Mouse (Mus musculus) monocyte, adult 5-6 weeks (primary cell): ENCODE results near the gene Gm39115. TPM values are rescaled to one million over a fixed set of nuclear protein-coding genes. Genes with fewer than 3 reads are reported as not detected.
"Not testable (repeated sequence)": the region's sequence is repeated elsewhere in the genome, so short reads cannot be mapped to it uniquely, and the experiment has no call there.

Experiments
- ATAC-seq: fragments of 153-309, 156-312 bp; replicated peaks from 2 replicates; pipeline ENCODE4 v1.8.0; 2017; ENCODE audit warnings: mild to moderate bottlenecking; ENCODE audit not compliant: low TSS enrichment, insufficient number of reproducible peaks, severe bottlenecking, poor library complexity, low FRiP score
- total RNA-seq: library from RNA; stranded (forward); fragments of 200-1000, 200-491, 200-594 nt; gene quantifications from 3 replicates; pipeline ENCODE4 v1.2.3, GENCODE M21; 2017

The Gm39115 gene
- total RNA-seq = not detected in 3 replicates

DNA sequence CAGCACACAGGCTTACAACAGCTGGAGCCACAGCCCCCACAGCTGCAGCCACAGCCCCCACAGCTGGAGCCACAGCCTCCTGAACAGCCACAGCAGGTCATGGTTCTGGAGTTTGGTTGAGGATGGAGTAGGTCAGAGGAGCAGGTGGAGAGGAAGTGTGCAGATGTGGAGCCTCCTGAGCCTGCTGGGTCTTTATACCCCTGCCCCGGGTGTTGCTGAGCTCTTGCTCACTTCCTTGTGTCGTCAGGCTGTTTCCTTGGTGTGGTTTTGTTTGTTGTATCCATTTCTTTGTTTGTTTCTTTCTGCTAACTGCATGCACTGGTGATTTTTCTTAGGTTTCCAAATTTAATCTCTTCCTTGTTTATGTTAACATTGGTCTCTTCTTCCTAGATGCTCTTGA lies at the start of gene Gm39115:
Gene Gm39115, minus strand, starts transcription at position 101 of the 400 bp plus-strand sequence.
- not testable (repeated sequence) for ATAC-seq

DNA sequence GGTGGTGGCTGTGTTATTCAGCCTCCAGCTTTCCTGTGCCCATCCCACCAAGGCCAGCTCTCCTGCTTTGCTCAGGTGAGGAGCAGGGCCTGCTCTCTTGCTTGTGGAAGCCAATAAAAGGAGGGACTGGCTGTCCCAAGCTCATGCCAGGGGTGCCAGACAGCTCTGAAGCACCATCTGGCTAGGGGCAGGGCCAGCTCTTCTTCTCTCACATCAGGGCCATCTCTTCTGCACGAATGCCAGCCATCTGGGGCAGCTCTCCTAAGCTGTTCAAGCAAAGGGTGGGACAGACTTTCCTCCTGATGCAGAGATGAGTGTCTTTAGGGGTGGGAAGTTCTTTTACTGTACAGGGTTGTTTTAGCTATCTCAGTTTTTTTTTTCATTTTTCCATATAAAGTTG lies 45.2 kb upstream of the Gm39115 start:
- ATAC-seq = no peak

GRCm38 (mm10) chr7:142178685-142179084 lies 42.9 kb upstream of the Gm39115 start:
- ATAC-seq = no peak

GRCm38 (mm10) chr7:142175905-142176304 lies 40.1 kb upstream of the Gm39115 start, which contains the start of gene Krtap5-2:
Krtap5-2 (minus strand) TSS chr7:142176005.
- ATAC-seq = not testable (repeated sequence)

DNA sequence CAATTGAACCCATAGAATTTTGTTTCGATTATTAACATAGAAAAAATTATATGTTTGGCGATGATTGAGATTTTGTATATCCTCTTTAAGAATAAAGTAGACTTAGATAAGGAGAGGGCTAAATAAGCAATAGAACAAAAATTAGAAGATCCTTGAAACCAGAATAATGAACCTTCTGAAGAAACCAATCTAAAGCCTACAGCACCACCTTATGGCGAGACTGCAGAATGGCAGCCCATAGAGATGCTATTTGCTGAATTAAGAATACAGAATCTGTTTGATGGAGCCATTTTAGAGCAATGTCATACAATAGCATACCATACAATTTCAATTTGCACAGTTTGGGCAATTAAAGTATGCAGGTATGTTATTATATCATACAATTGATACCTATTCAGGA lies 34.0 kb upstream of the Gm39115 start:
- ATAC-seq = no peak

DNA sequence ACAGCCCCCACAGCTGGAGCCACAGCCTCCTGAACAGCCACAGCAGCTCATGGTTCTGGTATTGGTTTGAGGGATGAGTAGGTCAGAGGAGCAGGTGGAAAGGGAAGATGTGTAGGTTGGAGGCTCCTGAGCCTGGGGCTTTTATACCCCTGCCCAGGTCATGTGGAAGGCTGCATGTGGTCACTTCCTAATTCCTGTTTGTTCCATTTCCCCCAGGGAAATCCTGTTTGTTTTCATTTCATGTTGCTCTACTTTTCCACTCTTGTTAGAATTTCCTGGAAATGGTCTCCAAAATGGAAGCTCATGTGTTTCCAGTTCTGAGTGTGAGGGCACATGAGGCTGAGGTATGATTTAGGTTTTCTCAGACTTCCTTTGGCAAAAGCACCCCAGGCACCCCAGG lies 29.8 kb upstream of the Gm39115 start, which contains the start of gene Gm4553:
Gene Gm4553, minus strand, starts transcription at position 101 of the 400 bp plus-strand sequence.
- ATAC-seq = not testable (repeated sequence)

DNA sequence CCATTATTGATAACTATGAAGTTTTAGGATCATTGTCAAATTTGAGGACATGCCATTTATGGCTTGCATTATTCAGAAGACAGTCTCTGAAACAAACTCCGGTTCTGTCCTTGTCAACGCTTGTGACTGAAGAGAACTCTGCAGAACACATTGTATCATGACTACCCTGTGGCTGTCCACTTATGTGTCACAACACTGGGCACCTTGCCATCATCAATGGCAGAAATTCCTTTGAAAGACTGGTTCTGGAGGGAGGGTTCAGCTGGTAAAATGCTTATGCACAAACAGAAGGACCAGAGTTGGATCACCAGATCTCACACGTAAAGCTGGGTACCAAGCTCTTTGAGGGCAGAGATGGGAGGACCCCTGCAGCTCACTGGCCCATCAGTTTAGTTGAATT lies 23.5 kb upstream of the Gm39115 start:
- no peak for ATAC-seq

- ATAC-seq = not testable (repeated sequence)
Measured at GRCm38 (mm10) chr7:142157013-142157412, 21.2 kb upstream of the Gm39115 start, which contains the start of gene Gm29735. Gm29735 (minus strand) TSS chr7:142157113.

DNA sequence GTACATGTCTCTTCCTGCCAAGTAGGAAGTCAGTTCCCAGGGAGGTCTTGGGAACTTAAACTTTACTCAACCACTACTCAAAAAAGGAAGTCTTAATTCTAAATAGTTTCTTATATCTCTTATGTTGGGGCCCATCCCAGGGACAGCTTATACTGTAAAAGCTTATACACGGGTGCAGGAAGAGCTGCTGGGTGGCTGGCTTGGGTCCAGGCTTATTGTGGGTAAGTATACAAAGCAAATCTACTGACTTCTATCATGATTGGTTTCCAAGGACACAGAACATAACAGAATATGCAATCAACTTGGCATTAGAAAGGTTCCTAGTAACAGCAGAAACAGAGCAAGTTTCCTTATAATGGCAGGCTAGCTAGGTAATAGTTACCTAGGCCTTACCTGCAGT lies 19.5 kb upstream of the Gm39115 start:
- ATAC-seq = no peak

GRCm38 (mm10) chr7:142152191-142152590 lies 16.4 kb upstream of the Gm39115 start:
- ATAC-seq = no peak

DNA sequence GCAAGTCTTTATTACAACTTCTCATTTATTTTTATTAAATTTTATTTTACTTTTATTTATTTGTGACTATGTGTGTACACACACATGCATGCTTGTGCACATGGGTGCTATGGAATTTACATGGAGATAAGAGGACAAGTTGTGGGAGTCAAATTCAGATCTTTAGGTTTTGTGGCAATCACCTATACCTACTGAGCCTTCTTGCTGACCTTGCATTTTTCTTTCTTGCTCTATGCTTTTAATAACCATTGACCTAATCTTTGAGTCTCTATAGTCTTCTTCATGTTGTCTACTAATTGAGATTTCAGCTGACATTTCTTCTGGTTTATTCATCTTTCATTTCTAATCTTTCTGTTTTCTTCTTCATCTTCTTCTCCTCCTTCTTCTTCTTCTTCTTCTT lies 12.8 kb upstream of the Gm39115 start:
- no peak for ATAC-seq

GRCm38 (mm10) chr7:142146033-142146432 lies 10.2 kb upstream of the Gm39115 start:
- no peak for ATAC-seq

DNA sequence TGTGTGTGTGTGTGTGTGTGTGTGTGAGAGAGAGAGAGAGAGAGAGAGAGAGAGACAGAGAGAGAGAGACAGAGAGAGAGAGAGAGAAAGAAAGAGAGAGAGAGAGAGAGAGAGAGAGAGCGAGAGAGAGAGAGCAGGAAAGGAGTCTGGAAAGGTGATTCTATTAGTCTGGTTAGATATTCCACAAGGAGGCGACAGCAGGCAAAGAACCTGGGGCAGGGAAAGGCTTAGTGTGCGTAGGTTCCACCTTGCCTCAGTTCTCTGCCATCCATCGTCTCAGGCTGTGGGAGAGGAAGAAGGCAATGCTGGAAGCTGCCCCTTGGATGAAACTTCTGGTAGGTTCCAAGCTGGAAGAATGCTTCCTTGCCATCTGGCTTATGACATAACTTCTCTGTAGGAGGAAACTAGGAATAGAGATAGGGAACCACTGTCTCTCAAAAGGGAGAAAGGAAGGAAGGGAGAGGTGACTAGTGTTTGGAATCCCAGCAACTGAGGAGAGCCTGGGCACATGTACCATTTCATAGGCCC lies 9.6 kb upstream of the Gm39115 start:
- no peak for ATAC-seq

GRCm38 (mm10) chr7:142144507-142144906 lies 8.7 kb upstream of the Gm39115 start, which contains the start of gene Gm45337:
Gm45337 (minus strand) TSS chr7:142144607.
- no peak for ATAC-seq

DNA sequence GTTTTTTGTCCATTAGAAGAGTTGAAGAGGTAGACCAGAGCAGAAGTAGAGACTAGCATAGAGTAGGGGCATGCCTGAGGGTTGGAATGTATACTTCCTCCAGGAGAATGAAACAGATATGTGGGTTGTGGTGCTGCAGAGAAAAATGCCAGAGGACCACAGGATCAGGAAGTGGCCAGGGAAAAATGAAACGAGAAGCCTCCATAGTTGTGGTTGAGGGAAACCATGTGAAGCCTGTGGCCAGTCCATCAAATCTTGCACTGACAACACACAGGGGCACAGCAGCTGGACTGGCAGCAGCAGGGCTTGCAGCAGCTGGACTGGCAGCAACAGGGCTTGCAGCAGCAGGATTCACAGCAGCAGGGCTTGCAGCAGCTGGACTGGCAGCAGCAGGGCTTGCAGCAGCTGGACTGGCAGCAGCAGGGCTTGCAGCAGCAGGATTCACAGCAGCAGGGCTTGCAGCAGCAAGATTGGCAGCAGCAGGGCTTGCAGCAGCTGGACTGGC lies 7.7 kb upstream of the Gm39115 start:
- ATAC-seq = not testable (repeated sequence)

GRCm38 (mm10) chr7:142140696-142141095 lies 4.9 kb upstream of the Gm39115 start:
- no peak for ATAC-seq

DNA sequence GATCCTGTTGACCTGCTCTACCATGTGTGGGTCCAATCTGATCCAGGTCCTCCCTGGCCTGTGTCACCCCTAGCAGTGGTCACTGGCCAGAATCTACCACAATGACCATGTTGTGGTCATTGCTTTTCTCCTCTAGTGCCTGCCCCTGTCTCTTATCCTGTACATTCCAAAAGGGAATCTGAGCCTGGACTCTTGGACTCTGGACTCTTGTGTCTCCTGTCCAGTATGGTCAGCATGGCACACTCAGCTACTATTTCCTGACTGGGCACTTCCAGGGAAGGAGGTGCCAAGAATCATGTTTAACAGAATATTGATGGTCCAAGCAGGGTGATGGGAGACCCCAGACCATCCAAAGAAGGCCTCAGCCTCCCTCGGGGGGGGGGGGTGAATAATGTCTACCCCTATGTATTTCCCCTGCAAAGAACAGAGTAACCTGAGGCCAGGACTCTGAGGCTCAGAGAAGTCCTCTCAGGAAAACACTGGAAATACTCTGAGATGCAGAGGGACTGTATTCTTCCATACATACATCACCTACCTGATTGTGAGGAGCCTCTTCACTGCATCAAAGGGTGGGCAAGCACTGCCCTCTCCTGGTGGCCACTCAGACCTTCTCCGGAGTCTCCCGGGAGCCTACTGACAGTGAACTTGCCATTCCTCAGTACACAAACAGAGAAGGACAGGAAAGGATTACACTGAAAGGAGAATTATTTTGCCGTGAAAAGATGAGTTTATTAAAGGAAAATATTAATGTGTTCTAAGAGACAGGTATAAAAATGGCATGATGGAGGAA lies 1.4 kb downstream of the Gm39115 start:
- ATAC-seq = no peak

DNA sequence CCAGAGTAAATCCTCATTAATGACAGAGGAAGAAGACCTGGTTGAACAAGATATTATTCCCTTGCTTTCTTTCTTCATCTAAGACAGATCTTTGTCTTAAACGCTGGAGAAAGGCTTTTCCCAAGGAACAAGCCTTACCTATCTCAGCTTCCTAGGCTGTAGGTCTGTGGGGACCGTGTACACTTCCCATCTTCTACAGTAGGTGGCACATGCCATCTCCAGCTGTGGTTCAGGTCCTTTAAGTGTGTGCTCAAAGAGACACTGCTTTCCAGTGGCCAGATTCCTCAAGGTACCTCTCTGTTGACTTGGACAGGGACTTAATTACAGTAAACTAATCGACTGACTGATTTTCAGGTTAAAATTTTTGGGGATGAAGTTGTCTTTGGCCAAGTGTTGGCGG lies 7.0 kb downstream of the Gm39115 start:
- no peak for ATAC-seq

GRCm38 (mm10) chr7:142120629-142121028 lies 15.2 kb downstream of the Gm39115 start, which contains the start of gene Gm45618:
Gm45618 (minus strand) TSS chr7:142120729.
- ATAC-seq = not testable (repeated sequence)

- no peak for ATAC-seq
Measured at GRCm38 (mm10) chr7:142119632-142120031, 16.2 kb downstream of the Gm39115 start.
